Mouse (Mus musculus): ENCODE measurements around the gene Kcnk4. TPM values are rescaled to one million over a fixed set of nuclear protein-coding genes. Genes with fewer than 3 reads are reported as not detected.

Kcnk4 gene
- polyA plus RNA-seq, 1 experiment: 0.26 TPM

- Histone ChIP-seq H3K79me3 (ENCODE audit: low read depth) (no peaks in the 10 kb centered on the region), H3ac (ENCODE audit: control insufficient read depth, insufficient read length, low read depth) (no peak overlapping the region)
- TF ChIP-seq CEBPB (IDR thresholded peaks at IDR 0.05; ENCODE audit: low read depth) (no peak), USF1 (IDR thresholded peaks at IDR 0.05; ENCODE audit: low read depth) (no peak), MAX (IDR thresholded peaks at IDR 0.05) (no peak)
Measured at GRCm38 (mm10) chr19:6877965-6878364, 56.4 kb downstream of the Kcnk4 start.

GRCm38 (mm10) chr19:6876799-6877198 lies 57.5 kb downstream of the Kcnk4 start:
- Histone ChIP-seq H3ac (ENCODE audit: control insufficient read depth, insufficient read length, low read depth) (no peak overlapping the region), H3K36me3 (ENCODE audit: control insufficient read depth, insufficient read depth) (no peaks in the 10 kb centered on the region), H3K79me3 (ENCODE audit: low read depth) (no peaks in the 10 kb centered on the region), H3K4me3 (ENCODE audit: insufficient read depth, poor library complexity, severe bottlenecking) (no peak overlapping the region), H3K27me3 (ENCODE audit: control insufficient read depth, insufficient read depth, insufficient read length) (no peaks in the 10 kb centered on the region), H3K79me2 (ENCODE audit: control insufficient read depth, insufficient read depth) (no peaks in the 10 kb centered on the region)
- TF ChIP-seq CEBPB (IDR thresholded peaks at IDR 0.05; ENCODE audit: low read depth): peak; percentile 93
- TF ChIP-seq MYOG (IDR thresholded peaks at IDR 0.05; ENCODE audit: control insufficient read depth, extremely low read depth, insufficient read length): no peak
- peak; percentile 40 for TF ChIP-seq MYOD1 (IDR thresholded peaks at IDR 0.05; ENCODE audit: control insufficient read depth, insufficient read length, low read depth)
- TF ChIP-seq CTCF (IDR thresholded peaks at IDR 0.05; ENCODE audit: control insufficient read depth, insufficient read depth, insufficient read length): no peak
- TF ChIP-seq MAX (IDR thresholded peaks at IDR 0.05): peak; percentile 39
- TF ChIP-seq FOSL1 (IDR thresholded peaks at IDR 0.05; ENCODE audit: insufficient read depth, low read length, poor library complexity, severe bottlenecking): peak; percentile 98
- peak; percentile 97 for TF ChIP-seq USF1 (IDR thresholded peaks at IDR 0.05; ENCODE audit: low read depth)

More at GRCm38 (mm10) chr19:6877965-6878364, 56.4 kb downstream of the Kcnk4 start:
- Histone ChIP-seq H3K79me2 (ENCODE audit: control insufficient read depth, insufficient read depth) (no peaks in the 10 kb centered on the region), H3K36me3 (ENCODE audit: control insufficient read depth, insufficient read depth) (no peaks in the 10 kb centered on the region), H3K4me3 (ENCODE audit: insufficient read depth, poor library complexity, severe bottlenecking) (no peak overlapping the region), H3K27me3 (ENCODE audit: control insufficient read depth, insufficient read depth, insufficient read length) (no peaks in the 10 kb centered on the region)

DNA sequence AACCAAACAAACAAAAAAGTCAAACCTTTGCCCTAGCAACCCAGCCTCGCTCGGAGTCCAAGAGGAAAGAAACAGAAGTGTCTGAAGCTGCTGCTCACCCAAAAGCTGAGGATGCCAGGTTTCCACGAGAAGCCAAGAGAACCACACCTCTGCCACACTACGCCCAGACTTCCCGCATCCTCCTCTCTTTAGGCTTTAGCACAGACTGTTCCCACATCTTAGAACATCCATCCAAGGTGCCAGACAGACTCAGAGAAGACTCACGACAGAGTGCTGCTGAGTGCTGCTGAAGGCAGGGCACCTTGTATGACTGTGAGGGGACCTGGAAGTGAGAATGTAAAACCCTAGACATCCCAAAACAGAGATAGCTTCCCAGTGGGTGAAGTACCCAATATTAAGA lies 58.5 kb downstream of the Kcnk4 start:
- TF ChIP-seq FOSL1 (IDR thresholded peaks at IDR 0.05; ENCODE audit: insufficient read depth, low read length, poor library complexity, severe bottlenecking) (no peak), MYOG (IDR thresholded peaks at IDR 0.05; ENCODE audit: control insufficient read depth, extremely low read depth, insufficient read length) (no peak), CEBPB (IDR thresholded peaks at IDR 0.05; ENCODE audit: low read depth) (no peak), CTCF (IDR thresholded peaks at IDR 0.05; ENCODE audit: control insufficient read depth, insufficient read depth, insufficient read length) (no peak), MAX (IDR thresholded peaks at IDR 0.05) (no peak), USF1 (IDR thresholded peaks at IDR 0.05; ENCODE audit: low read depth) (no peak), MYOD1 (IDR thresholded peaks at IDR 0.05; ENCODE audit: control insufficient read depth, insufficient read length, low read depth) (no peak)
- no peak overlapping the region for H3K4me3 ChIP-seq (ENCODE audit: insufficient read depth, poor library complexity, severe bottlenecking)
- H3K27me3 ChIP-seq (ENCODE audit: control insufficient read depth, insufficient read depth, insufficient read length): no peaks in the 10 kb centered on the region
- no peaks in the 10 kb centered on the region for H3K36me3 ChIP-seq (ENCODE audit: control insufficient read depth, insufficient read depth)
- no peaks in the 10 kb centered on the region for H3K79me3 ChIP-seq (ENCODE audit: low read depth)
- H3K79me2 ChIP-seq (ENCODE audit: control insufficient read depth, insufficient read depth): no peaks in the 10 kb centered on the region
- H3ac ChIP-seq (ENCODE audit: control insufficient read depth, insufficient read length, low read depth): no peak overlapping the region

GRCm38 (mm10) chr19:6874257-6874656 lies 60.1 kb downstream of the Kcnk4 start:
- Histone ChIP-seq H3ac (ENCODE audit: control insufficient read depth, insufficient read length, low read depth) (no peak overlapping the region), H3K79me3 (ENCODE audit: low read depth) (no peaks in the 10 kb centered on the region), H3K4me3 (ENCODE audit: insufficient read depth, poor library complexity, severe bottlenecking) (no peak overlapping the region), H3K36me3 (ENCODE audit: control insufficient read depth, insufficient read depth) (no peaks in the 10 kb centered on the region), H3K79me2 (ENCODE audit: control insufficient read depth, insufficient read depth) (no peaks in the 10 kb centered on the region), H3K27me3 (ENCODE audit: control insufficient read depth, insufficient read depth, insufficient read length) (no peaks in the 10 kb centered on the region)
- TF ChIP-seq CEBPB (IDR thresholded peaks at IDR 0.05; ENCODE audit: low read depth) (no peak), USF1 (IDR thresholded peaks at IDR 0.05; ENCODE audit: low read depth) (peak; percentile 51), FOSL1 (IDR thresholded peaks at IDR 0.05; ENCODE audit: insufficient read depth, low read length, poor library complexity, severe bottlenecking) (no peak)

Small RNA genes lying within 50 kb of the gene (microRNA-seq; reads per million reads assigned to microRNA genes)
- gene Mir6990 (ENCODE audit: borderline microRNAs expressed): 1.8 reads per million, percentile 38 among the genes with 10 or more reads in this experiment

Other genes with a start within 250 kb of the Kcnk4 start
- 103 TPM for gene Rps6ka4, start 93.9 kb downstream of the Kcnk4 start, polyA plus RNA-seq (2012; fragmentation: generic; extraction: Trizol)
- 0.27 TPM for gene Ccdc88b, start 76.3 kb downstream of the Kcnk4 start, polyA plus RNA-seq (2012; fragmentation: generic; extraction: Trizol)
- gene Trmt112, start 24.8 kb downstream of the Kcnk4 start, polyA plus RNA-seq (2012; fragmentation: generic; extraction: Trizol): 264 TPM
- gene Prdx5, start 24.4 kb downstream of the Kcnk4 start, polyA plus RNA-seq (2012; fragmentation: generic; extraction: Trizol): 270 TPM
- gene Esrra, start 12.7 kb downstream of the Kcnk4 start, polyA plus RNA-seq (2012; fragmentation: generic; extraction: Trizol): 43.2 TPM
- gene Catsperz, start 9.1 kb downstream of the Kcnk4 start, polyA plus RNA-seq (2012; fragmentation: generic; extraction: Trizol): 0.16 TPM
- gene Bad, start 7.3 kb upstream of the Kcnk4 start, polyA plus RNA-seq (2012; fragmentation: generic; extraction: Trizol): 84.0 TPM
- gene Gpr137, start 8.0 kb upstream of the Kcnk4 start, polyA plus RNA-seq (2012; fragmentation: generic; extraction: Trizol): 31.2 TPM
- 1,811 TPM for gene Ppp1r14b, start 40.5 kb upstream of the Kcnk4 start, polyA plus RNA-seq (2012; fragmentation: generic; extraction: Trizol)
- gene Plcb3, start 42.0 kb upstream of the Kcnk4 start, polyA plus RNA-seq (2012; fragmentation: generic; extraction: Trizol): 51.7 TPM
- gene Fkbp2, start 46.0 kb upstream of the Kcnk4 start, polyA plus RNA-seq (2012; fragmentation: generic; extraction: Trizol): 148 TPM
- gene Vegfb, start 53.1 kb upstream of the Kcnk4 start, polyA plus RNA-seq (2012; fragmentation: generic; extraction: Trizol): 37.7 TPM
- gene Dnajc4, start 58.1 kb upstream of the Kcnk4 start, polyA plus RNA-seq (2012; fragmentation: generic; extraction: Trizol): 12.2 TPM
- 18.2 TPM for gene Nudt22, start 61.6 kb upstream of the Kcnk4 start, polyA plus RNA-seq (2012; fragmentation: generic; extraction: Trizol)
- gene Trpt1, start 61.6 kb upstream of the Kcnk4 start, polyA plus RNA-seq (2012; fragmentation: generic; extraction: Trizol): 4.7 TPM
- 0.37 TPM for gene Fermt3, start 85.0 kb upstream of the Kcnk4 start, polyA plus RNA-seq (2012; fragmentation: generic; extraction: Trizol)
- gene Stip1, start 105.5 kb upstream of the Kcnk4 start, polyA plus RNA-seq (2012; fragmentation: generic; extraction: Trizol): 309 TPM
- 8.3 TPM for gene Macrod1, start 122.3 kb upstream of the Kcnk4 start, polyA plus RNA-seq (2012; fragmentation: generic; extraction: Trizol)
- 0.08 TPM for gene Flrt1, start 171.2 kb upstream of the Kcnk4 start, polyA plus RNA-seq (2012; fragmentation: generic; extraction: Trizol)